Mouse (Mus musculus): ENCODE measurements around the gene Tmem176b.

Tmem176b gene

GRCm38 (mm10) chr6:48787867-48788266 lies 53.4 kb downstream of the Tmem176b start:
- no peak for DNase-seq (ENCODE audit: low read depth, low spot score)

- DNase-seq (ENCODE audit: low read depth, low spot score) = no peak
Observed at GRCm38 (mm10) chr6:48785601-48786000, 55.7 kb downstream of the Tmem176b start.

DNA sequence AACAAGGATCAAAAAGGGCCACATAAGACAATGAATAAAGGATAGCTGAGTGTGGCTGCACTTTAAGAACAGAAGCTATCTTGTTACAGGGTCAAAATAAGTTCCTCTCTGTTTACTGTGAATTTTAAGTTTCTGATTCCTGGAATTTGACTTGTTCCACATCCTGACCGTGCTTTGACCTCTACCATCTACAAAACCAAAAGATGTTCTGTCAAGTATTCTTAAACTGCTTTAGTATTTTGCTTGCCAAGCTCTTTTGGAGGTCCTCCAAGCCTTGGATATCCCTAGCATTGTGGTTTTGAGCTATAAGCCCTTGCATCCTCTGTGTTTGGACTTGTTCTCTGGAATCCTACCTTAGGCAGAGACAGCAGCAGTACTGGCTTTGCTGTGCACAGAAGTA lies 56.1 kb downstream of the Tmem176b start:
- DNase-seq (ENCODE audit: low read depth, low spot score) = no peak

GRCm38 (mm10) chr6:48784406-48784805 lies 56.9 kb downstream of the Tmem176b start:
- no peak for DNase-seq (ENCODE audit: low read depth, low spot score)

All from ZHBTc4 (cell line).